Mouse (Mus musculus) E14TG2a.4 (cell line): ENCODE data around the gene Slc50a1.
A peak's percentile ranks its signal among the peaks of the same experiment; 100 is the strongest.

Experiments
- H3K27me3 ChIP-seq: 2 replicates; pipeline ENCODE4 v1.6.1; 2014; ENCODE audit warnings: low read length, control low read depth; ENCODE audit not compliant: insufficient read depth
- H3K36me3 ChIP-seq: 2 replicates; pipeline ENCODE4 v1.6.1; 2014; ENCODE audit warnings: low read length, control low read depth; ENCODE audit not compliant: insufficient read depth
- H3K4me1 ChIP-seq: replicated peaks from 2 replicates; pipeline ENCODE4 v1.6.1; 2014; ENCODE audit warnings: low read depth, low read length, control low read depth
- H3K4me3 ChIP-seq: replicated peaks from 2 replicates; pipeline ENCODE4 v1.5.1; 2014; ENCODE audit warnings: mild to moderate bottlenecking, low read length
- H3K9me3 ChIP-seq: 2 replicates; pipeline ENCODE4 v1.6.1; 2014; ENCODE audit warnings: low read length, control low read depth
- CTCF ChIP-seq: conservative IDR thresholded peaks from 2 replicates; pipeline ENCODE4 v1.5.1; 2014; ENCODE audit warnings: low read length
- NANOG ChIP-seq: IDR thresholded peaks from 2 replicates; pipeline ENCODE4 v1.6.1; 2014; ENCODE audit warnings: borderline replicate concordance, low read length, mixed read lengths
- POU5F1 ChIP-seq: IDR thresholded peaks from 2 replicates; pipeline ENCODE4 v1.6.1; 2014; ENCODE audit warnings: low read length, borderline replicate concordance

The Slc50a1 gene

GRCm38 (mm10) chr3:89300071-89300470 lies 29.7 kb upstream of the Slc50a1 start:
- no peak for TF ChIP-seq NANOG
- TF ChIP-seq CTCF = no peak
- TF ChIP-seq POU5F1 = no peak
- H3K27me3 ChIP-seq = peaks cover 17% of the 10 kb centered on the region; the same call in 1 of the 2 replicates
- H3K36me3 ChIP-seq = no peaks in the 10 kb centered on the region
- no peaks in the 10 kb centered on the region for H3K9me3 ChIP-seq
- H3K4me3 ChIP-seq = peak overlapping the region; percentile 48; the same call in 1 of the 2 replicates
- H3K4me1 ChIP-seq = peaks cover 37% of the 10 kb centered on the region

DNA sequence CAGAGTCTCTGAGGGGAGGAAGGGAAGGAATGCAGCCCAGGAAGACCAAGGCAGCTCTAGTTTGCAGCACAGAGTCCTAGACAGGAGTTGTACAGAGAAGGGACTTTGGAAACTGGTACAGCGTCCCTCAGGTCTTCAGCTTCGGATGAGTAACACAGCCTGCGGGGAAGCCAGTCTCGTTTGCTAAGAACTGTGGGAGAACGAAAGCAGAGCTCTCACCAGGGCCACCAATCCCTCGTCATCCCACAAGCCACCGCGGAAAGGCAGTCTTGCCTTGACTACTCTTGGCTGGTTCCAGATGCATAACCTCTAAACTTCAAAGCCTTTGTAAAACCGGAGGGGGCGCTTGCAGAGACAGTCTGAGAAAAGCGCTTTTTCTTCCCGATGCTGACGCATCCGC lies 29.1 kb upstream of the Slc50a1 start:
- Histone ChIP-seq H3K4me1 (peaks cover 31% of the 10 kb centered on the region), H3K4me3 (peak overlapping the region; percentile 48), H3K36me3 (no peaks in the 10 kb centered on the region), H3K9me3 (no peaks in the 10 kb centered on the region), H3K27me3 (peaks cover 14% of the 10 kb centered on the region; the same call in 1 of the 2 replicates)
- no peak for TF ChIP-seq CTCF
- TF ChIP-seq NANOG = no peak
- no peak for TF ChIP-seq POU5F1

DNA sequence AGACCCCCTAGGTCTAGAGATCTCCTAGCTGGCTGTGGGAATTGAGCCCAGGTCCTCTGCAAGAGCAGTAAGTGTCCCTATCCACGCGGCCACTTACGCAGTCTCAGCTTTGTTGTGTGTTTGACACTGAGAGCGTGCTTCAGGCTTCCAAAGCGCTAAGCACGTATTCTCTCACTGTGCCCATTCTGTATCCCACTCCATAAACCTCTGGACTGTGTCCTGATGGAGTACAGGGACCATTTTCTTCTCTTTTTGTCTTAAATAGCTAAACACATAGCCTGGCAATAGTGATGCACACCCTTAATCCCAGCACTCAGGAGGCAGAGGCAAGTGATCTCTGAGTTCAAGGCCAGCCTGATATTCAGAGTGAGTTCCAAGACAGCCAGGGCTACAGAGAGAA lies 28.5 kb upstream of the Slc50a1 start:
- Histone ChIP-seq H3K27me3 (peaks cover 14% of the 10 kb centered on the region; the same call in 1 of the 2 replicates), H3K4me3 (no peak overlapping the region), H3K4me1 (peaks cover 27% of the 10 kb centered on the region), H3K36me3 (no peaks in the 10 kb centered on the region), H3K9me3 (no peaks in the 10 kb centered on the region)
- TF ChIP-seq POU5F1 (no peak), NANOG (no peak), CTCF (no peak)

- TF ChIP-seq CTCF (no peak), NANOG (no peak), POU5F1 (no peak)
- Histone ChIP-seq H3K4me1 (peaks cover 27% of the 10 kb centered on the region), H3K36me3 (no peaks in the 10 kb centered on the region)
These were observed 26.5 kb upstream of the Slc50a1 start for GRCm38 (mm10) chr3:89296761-89297396.

DNA sequence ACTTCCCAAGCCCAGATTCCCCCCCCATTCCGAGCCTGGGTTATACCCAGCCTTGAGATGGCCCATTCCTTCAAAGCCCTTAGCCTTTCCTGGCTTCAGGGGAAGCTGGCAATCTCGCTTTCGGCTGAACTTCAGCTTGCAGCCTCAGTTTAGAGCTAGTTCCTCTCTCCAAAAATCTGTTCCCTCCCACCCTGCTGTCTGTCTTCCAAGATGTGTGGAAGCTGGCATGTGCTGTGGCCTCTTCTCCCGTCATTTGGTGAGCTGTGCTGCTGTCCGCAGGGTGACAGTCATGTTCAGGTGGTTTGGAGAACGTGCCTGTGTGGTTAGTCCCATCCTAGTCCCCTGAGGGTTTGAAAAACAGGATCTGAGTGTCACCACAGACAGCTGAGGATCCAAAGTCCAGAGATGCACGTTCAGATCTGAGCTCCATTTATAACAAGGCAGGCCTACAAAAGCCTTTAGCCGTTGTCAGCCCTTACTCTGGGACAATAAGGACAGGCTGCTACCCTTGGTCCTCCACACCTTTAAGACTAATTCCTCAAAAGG lies 25.4 kb upstream of the Slc50a1 start:
- peaks cover 27% of the 10 kb centered on the region for H3K4me1 ChIP-seq
- H3K27me3 ChIP-seq = peaks cover 10% of the 10 kb centered on the region; the same call in 1 of the 2 replicates
- no peaks in the 10 kb centered on the region for H3K9me3 ChIP-seq
- no peak overlapping the region for H3K4me3 ChIP-seq
- H3K36me3 ChIP-seq = no peaks in the 10 kb centered on the region
- TF ChIP-seq NANOG (no peak), CTCF (no peak), POU5F1 (no peak)

More at GRCm38 (mm10) chr3:89296761-89297396, 26.5 kb upstream of the Slc50a1 start:
- H3K4me3 ChIP-seq = no peak overlapping the region
- no peaks in the 10 kb centered on the region for H3K9me3 ChIP-seq
- H3K27me3 ChIP-seq = peaks cover 10% of the 10 kb centered on the region; the same call in 1 of the 2 replicates

DNA sequence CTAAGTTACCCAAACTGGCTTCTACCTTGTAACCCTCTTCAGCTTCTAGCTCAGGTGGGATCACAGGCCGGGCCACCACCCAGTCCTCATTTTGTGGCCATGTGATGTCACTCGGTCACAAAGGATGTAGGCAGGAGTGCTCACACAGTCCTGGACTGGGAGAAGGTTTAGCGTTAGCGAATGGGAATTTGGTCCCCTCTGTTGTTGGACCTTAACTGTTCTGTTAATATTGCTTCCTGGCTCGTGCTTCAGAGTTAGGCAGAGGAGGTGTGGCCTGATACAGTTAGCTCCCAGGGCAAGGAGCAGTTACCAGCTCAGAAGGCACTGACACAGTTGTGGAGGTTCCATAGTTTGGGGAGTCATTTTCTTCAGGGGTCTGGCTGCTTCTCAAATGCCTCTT lies 23.8 kb upstream of the Slc50a1 start:
- Histone ChIP-seq H3K27me3 (0 out of 2 replicates have a peak, but pooled peaks cover 4% of the 10 kb centered on the region), H3K9me3 (no peaks in the 10 kb centered on the region), H3K36me3 (no peaks in the 10 kb centered on the region), H3K4me1 (peaks cover 15% of the 10 kb centered on the region), H3K4me3 (no peak overlapping the region)
- TF ChIP-seq POU5F1 (no peak), NANOG (no peak), CTCF (no peak)

- TF ChIP-seq CTCF (no peak), NANOG (no peak), POU5F1 (no peak)
- 0 out of 2 replicates have a peak, but pooled peaks cover 3% of the 10 kb centered on the region for H3K27me3 ChIP-seq
These were observed 23.0 kb upstream of the Slc50a1 start for GRCm38 (mm10) chr3:89293247-89293918.

GRCm38 (mm10) chr3:89292303-89292702 lies 21.9 kb upstream of the Slc50a1 start:
- H3K27me3 ChIP-seq = peaks cover 9% of the 10 kb centered on the region; the same call in 1 of the 2 replicates
- H3K4me1 ChIP-seq = peaks cover 15% of the 10 kb centered on the region
- H3K9me3 ChIP-seq = no peaks in the 10 kb centered on the region
- H3K36me3 ChIP-seq = no peaks in the 10 kb centered on the region
- no peak overlapping the region for H3K4me3 ChIP-seq
- TF ChIP-seq NANOG (no peak), CTCF (no peak), POU5F1 (no peak)

More at GRCm38 (mm10) chr3:89293247-89293918, 23.0 kb upstream of the Slc50a1 start:
- H3K4me1 ChIP-seq = peaks cover 11% of the 10 kb centered on the region
- H3K9me3 ChIP-seq = no peaks in the 10 kb centered on the region
- H3K36me3 ChIP-seq = no peaks in the 10 kb centered on the region
- H3K4me3 ChIP-seq = no peak overlapping the region
